Mouse (Mus musculus): ENCODE results near the gene Smyd3.

Smyd3 gene

DNA sequence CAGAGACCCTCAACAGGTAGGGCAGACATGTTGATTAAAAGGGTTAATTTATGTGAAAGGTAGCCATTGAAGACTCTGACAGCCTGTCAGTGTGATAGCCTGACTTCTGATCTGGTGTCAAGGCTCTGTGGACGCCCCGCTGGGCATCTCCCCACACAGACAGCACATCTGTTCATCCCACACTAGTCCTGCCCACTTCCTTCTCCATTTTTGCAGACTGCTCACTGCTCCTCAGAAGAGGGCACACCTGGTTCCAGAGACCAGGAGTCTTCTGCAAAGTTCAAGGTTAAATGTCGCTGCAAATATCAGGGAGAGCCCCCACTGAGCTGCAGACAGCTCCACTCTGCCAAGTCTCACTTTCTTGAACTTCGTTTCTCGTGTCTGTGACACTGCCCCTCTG, 299.8 kb downstream of the Smyd3 start:
- DNase-seq (ENCODE audit: low spot score) = no peak

DNA sequence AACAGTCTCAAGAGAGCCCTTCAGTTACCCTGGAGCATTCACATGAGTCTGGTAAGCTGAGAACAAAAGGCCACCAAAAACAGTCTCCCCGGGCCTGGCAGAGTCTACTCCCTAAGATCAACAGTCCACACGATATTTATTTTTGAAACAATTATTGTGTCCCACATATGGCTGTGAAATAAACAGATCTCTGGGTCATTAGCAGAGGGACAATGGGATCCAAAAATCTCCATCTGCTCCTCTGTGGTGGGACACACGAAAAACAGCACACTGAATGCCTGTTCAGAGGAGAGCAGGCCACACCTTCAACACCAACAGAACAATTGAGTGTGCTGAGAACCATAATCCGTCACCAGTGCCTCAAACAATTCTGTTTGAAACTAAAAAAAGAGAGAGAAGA, 300.8 kb downstream of the Smyd3 start:
- DNase-seq (ENCODE audit: low spot score) = no peak

DNA sequence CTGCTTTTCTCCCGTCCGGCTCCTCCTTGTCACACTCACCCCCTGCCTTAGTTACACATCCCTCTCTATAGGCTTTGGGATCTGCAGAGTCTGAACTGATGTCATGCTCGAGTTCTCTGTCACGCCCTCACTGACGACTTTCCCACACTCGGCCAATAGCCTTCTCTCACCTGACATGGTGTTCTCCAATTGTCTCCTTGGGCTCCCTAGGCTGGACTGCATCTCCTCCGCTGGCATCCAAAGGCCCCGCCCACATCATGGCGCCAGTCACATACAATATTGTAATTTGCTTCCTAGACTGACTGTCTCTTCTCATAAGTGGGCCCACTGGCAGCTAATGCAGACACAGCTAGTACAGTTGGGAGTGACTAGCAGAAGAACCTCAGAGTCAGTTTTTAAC, 304.5 kb downstream of the Smyd3 start:
- DNase-seq (ENCODE audit: low spot score) = no peak

GRCm38 (mm10) chr1:179212295-179212694, 305.5 kb downstream of the Smyd3 start:
- peak; percentile 33 for DNase-seq (ENCODE audit: low spot score)

DNA sequence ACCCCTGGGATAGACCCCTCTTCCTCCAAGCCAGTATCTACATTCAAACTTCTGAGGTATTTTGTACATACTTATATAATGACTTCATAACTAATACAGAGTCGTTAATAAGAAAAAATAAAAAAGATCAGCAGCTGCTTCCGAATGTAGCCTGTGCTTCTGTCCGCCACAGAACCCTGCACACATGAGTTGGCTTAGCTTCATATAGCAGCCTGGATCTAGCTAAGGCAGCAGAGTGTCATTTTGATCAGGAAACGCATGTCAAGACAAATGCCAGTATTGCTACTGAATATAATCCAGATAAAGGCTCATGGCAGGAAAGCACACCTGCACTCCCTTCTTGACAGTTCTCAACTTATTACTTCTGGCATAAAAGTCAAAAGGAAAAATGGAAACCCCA, 306.5 kb downstream of the Smyd3 start:
- peak; percentile 38 for DNase-seq (ENCODE audit: low spot score)

DNA sequence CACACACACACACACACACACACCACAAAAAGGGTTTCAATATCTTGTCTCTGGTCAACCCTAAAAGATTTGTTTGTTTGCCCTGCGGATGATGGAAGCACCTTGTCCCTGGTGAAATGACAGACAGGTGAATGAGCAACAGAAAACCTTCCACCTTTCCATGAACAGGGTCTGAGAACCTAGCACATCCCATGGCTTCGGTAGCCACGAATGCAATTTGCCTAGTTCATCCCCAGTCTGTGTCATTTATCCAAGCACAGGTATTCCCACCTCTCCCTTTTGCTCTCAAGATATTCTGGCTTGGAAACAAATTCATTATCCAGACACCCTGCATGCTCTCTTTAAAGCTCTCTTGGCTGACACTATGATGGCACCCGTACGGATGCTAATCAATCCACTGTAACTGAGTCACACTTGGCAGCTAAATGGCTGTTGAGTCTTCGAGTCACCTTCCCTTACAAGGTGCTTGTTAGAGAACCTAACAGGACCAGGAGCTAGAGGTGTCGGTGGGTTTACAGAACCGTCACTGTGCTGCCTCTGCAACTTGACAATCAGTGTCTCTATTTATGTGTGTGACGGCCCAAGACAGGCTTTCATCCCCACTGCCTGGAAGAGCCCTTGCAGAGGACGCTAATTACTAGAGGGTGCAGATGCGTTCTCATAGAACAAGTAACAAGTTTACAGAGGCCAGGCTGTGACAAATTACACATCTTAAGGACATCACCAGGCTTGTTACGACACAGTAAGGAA, 309.8 kb downstream of the Smyd3 start:
- no peak for DNase-seq (ENCODE audit: low spot score)

DNA sequence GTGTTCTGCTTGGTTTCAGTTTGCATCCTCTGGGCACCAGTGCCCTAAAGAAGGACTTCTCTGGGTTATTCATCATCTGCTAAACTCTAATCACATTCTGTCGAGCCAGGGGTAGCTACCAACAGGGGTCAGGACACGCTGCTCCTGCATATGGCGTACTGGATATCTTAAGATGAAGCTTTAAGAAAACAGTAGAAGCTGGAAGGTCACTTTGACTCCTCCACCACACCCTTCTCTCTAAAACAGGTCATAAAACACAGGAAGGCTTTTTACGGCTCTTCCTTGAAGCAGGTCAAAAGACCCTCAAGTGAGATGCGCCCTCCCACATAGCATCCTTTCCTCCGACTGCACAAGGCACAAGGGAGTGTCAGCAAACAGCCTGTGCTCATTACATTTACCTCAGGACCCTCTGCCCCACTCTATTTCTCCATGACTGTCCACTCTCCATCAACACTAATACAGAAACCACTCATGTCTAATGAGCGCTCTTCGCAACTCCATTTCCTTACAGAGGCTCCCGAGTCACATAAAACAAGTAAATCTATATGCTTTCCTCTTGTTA, 310.6 kb downstream of the Smyd3 start:
- no peak for DNase-seq (ENCODE audit: low spot score)

GRCm38 (mm10) chr1:179198517-179199200, 319.2 kb downstream of the Smyd3 start:
- DNase-seq (ENCODE audit: low spot score) = no peak

- DNase-seq (ENCODE audit: low spot score) = no peak
These were observed 319.9 kb downstream of the Smyd3 start for GRCm38 (mm10) chr1:179197821-179198516.

DNA sequence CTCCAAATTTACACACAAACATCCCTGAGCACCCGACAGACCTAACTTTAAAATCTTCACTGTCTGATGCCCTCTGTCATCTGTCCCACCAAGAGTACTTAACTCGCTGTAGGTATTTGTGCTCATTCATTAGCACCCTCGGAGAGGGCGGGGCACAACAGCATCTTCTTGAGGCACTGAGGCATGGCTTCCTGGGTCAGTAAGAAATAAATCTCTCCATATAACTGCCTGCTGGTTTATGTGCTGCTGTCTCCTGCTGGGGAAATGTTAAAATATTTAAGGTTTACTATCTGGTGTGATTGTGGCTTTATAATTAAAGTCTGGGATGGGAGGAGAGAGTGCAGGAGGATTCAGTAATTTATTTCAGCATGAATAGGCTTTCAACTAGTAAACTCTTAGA, 320.7 kb downstream of the Smyd3 start:
- DNase-seq (ENCODE audit: low spot score) = no peak

DNA sequence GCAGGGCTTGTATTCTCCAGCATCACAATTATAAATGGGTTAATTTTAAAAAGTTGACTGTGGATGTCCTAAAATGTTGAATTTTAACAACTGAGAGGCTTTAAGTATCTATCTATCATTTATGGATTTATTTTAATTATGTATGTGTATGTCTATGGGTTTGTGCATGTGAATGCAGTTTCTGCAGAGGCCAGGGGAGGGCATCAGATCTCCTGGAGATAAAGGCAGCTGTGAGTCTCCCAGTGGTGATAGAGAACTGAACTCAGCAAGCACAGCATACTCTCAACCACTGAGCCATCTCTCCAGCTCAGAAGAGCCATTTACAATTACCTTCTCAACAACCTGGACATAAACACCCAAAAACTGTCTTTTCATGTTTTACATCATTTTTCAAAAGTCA, 321.4 kb downstream of the Smyd3 start:
- DNase-seq (ENCODE audit: low spot score) = no peak

GRCm38 (mm10) chr1:179192781-179193180, 325.1 kb downstream of the Smyd3 start:
- no peak for DNase-seq (ENCODE audit: low spot score)

- no peak for DNase-seq (ENCODE audit: low spot score)
These were observed 327.0 kb downstream of the Smyd3 start for GRCm38 (mm10) chr1:179190837-179191236.

DNA sequence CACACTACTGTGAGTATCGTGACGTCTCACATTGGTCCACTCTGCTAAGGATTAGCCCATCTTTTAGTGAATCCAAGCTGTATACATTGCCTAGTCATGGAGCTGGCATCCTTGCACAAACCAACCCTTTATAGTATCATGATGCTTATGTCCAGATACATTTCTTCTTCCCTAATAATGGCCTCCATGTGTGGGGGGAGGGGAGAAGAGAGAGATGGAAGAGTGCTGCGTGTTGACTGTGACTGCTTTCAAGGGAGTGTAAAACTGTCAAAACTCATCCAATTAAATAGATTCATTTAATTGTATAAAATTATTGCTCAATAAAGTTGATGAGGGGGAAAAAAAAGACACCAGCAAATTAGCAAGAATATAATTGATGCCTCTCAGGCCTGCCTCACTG, 330.7 kb downstream of the Smyd3 start:
- DNase-seq (ENCODE audit: low spot score) = no peak

DNA sequence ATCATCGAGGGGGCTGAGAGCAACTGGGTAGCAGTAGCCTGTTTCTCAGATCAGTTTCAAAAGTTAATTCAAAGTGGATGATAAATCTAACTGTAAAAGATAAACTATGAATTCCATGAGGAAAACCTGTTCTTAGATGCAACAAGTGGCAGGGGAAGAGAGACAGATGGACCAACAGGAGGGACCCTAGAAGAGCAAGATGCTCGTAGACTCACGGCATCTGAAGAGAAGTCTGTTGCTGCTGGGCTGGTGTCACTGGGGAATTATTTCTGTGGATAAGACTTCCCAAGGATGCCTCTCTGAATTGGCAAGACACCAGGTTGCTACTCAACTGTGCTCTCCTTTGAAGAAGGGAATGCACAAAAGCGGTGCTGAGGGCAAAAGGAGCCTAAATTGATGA, 333.2 kb downstream of the Smyd3 start:
- DNase-seq (ENCODE audit: low spot score) = no peak

DNA sequence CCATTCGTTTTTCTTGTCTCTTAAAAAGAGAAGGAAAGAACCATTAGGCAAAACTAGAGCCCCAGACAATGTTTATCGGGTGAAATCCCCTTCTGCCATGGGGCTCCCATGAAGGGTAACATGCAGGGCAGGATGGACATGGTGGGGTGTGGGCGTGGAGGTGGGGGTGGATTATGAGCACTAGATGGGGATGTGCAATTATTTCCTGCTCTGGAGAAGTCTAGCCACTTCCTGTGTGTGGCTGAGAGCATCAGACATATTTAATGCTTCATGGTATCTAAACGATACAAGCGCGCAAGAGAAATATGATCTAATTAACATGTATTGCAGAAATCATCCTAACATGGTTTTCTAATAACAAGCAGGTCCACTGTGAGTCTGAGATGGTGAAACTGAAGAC, 334.3 kb downstream of the Smyd3 start:
- no peak for DNase-seq (ENCODE audit: low spot score)

DNA sequence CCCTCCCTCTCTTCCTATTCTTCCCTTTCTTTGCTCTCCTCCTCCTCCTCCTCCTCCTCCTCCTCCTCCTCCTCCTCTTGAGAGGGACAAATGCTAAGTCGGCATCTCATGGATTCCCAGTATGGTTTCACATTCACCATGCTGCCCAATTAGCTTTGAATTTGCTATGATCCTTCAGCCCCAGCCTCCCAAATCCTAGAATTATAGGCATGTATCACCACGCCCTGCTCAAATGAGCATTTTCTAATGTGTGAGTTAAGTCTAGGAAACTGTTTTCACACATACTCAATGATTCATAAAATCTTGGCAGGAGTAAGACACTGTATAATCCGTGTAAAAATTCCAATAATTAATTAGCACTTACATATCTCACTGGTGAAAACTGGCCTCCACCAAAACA, 337.3 kb downstream of the Smyd3 start:
- DNase-seq (ENCODE audit: low spot score) = no peak

DNA sequence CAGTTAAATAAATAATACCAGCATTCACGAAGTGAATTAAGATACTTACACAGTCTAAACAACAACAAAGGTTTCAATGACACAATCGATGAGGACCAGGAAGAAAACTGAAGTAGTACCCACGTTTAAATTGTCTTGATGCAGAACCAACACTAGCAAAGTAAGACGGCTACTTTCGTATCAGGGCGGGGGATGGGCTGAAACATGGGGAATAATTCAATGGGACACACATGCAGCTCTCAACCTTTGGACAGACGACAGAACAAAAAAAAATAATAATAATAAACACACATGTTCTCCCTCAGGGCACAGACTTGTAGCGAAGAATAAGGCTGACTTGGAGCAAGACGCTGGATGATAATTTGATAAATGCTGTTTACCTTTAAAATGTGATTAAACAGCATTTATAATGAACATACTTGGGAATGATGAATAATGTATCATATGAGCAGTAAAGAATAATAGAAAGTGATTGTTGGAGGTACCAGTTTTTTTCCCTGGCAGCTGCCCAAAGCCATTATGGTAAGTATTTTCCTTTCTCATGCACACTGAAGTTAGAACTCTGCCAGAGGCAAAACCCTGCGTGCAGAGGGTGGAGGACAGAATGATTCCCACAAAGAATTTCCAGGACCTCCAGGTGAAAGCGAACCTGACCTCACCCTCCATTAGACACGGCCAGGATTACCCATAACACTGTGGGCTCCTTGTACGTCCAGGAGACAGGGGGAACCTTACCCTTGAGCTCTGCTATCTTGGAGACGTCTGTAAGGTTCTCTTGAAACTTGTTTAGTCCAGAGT, 340.8 kb downstream of the Smyd3 start:
- DNase-seq (ENCODE audit: low spot score) = no peak

GRCm38 (mm10) chr1:179174241-179174640, 343.6 kb downstream of the Smyd3 start:
- no peak for DNase-seq (ENCODE audit: low spot score)

DNA sequence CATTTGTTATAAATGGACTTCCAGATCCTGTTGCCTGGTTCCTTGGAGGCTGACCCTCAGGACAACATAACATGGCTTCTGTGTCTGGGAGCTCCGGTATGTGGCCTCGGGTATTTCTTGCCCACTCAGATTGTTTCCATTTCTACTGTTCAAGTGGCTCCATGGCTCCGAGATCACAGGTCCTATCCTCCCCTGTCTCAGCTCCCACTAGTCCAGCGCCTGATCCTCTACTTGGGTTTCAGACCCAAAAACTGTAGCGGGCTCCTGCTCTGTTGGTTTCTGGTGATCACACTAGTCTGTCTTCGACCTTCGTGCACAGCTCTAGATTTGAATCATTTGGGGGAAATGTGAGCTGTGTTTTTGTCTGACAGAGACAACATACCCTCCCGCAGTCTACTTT, 347.3 kb downstream of the Smyd3 start:
- DNase-seq (ENCODE audit: low spot score) = no peak

DNA sequence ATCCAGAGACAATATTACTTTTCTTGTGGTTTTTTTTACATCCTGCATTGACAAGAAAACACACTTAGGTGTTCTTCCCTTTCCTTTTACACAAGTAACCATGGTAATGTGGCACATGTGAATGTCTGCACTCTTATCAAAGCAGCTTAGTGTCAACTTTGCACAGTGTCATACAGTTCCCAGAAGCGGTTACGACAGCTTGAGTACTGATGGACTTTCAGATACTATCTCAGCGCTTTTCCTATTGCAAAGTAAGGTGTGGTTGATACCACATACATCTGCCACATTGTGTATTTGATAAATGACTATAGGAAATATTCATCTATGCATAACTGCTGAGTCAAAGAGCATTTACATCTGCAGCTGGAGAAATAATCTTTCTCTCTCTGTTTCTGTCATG, 348.1 kb downstream of the Smyd3 start:
- DNase-seq (ENCODE audit: low spot score) = no peak

- DNase-seq (ENCODE audit: low spot score) = no peak
These were observed 348.7 kb downstream of the Smyd3 start for GRCm38 (mm10) chr1:179169161-179169560.

Data from retina, embryonic 14.5 days (tissue).